23 mouse cellular contexts compared by ENCODE assay signal in genomic region chr11:106615561-106615960, GRCm38 (mm10).
"Had no signal": no experiment of that assay in that cellular context is flagged by ENCODE, and none has a peak within 500 bp of the region (broad histone marks: within the 10 kb centered on the region; RNA-seq: fewer than 3 reads in every experiment).

No protein-coding gene starts in this region.

- H3K27me3 ChIP-seq: heart, embryonic 13.5 days; heart, embryonic 15.5 days; hindbrain, embryonic 15.5 days; limb, embryonic 15.5 days had no signal

- H3K27ac ChIP-seq: gastrocnemius, adult 2 months; heart, adult 2 months; heart, embryonic 15.5 days; hindbrain, embryonic 13.5 days; hindbrain, embryonic 15.5 days; hindbrain, postnatal 0 days; left cerebral cortex, adult 2 months; limb, embryonic 13.5 days; limb, embryonic 15.5 days; liver, embryonic 12.5 days had no signal

- H3K4me3 ChIP-seq: gastrocnemius, adult 2 months; heart, adult 2 months; heart, embryonic 13.5 days; heart, embryonic 15.5 days; hindbrain, embryonic 13.5 days; hindbrain, embryonic 15.5 days; left cerebral cortex, adult 2 months; limb, embryonic 13.5 days; limb, embryonic 15.5 days; liver, embryonic 12.5 days had no signal

- H3K36me3 ChIP-seq: heart, embryonic 13.5 days; heart, embryonic 15.5 days; hindbrain, embryonic 13.5 days; hindbrain, embryonic 15.5 days; limb, embryonic 13.5 days; limb, embryonic 15.5 days; liver, embryonic 12.5 days had no signal

- DNase-seq: gastrocnemius, adult 2 months; gastrocnemius, postnatal 10 days; gastrocnemius, postnatal 25 days; heart, adult 11 months; heart, adult 2 months; heart, postnatal 14 days; heart, postnatal 36 days; kidney, adult 11 months; kidney, adult 8-10 months; kidney, postnatal 10 days; kidney, postnatal 25 days; kidney, postnatal 4 days; layer of hippocampus, adult 9-11 months; left cerebral cortex, postnatal 4 days had no signal
